Mouse (Mus musculus) ES-Bruce4 (cell line): Measurements from ENCODE around the gene Dctpp1.
A peak's percentile ranks its signal among the peaks of the same experiment; 100 is the strongest.

ENCODE experiments used
- CTCF ChIP-seq: IDR thresholded peaks from one replicate; pipeline ENCODE4 v1.8.1; 2011; ENCODE audit warnings: low read depth, low read length
- EP300 ChIP-seq: IDR thresholded peaks from 2 replicates; pipeline ENCODE4 v1.6.1; 2011; ENCODE audit warnings: low read depth, low read length; ENCODE audit not compliant: insufficient read depth
- POLR2A ChIP-seq: IDR thresholded peaks from one replicate; pipeline ENCODE4 v1.8.1; 2011; ENCODE audit warnings: low read length; ENCODE audit not compliant: insufficient read depth

DNA sequence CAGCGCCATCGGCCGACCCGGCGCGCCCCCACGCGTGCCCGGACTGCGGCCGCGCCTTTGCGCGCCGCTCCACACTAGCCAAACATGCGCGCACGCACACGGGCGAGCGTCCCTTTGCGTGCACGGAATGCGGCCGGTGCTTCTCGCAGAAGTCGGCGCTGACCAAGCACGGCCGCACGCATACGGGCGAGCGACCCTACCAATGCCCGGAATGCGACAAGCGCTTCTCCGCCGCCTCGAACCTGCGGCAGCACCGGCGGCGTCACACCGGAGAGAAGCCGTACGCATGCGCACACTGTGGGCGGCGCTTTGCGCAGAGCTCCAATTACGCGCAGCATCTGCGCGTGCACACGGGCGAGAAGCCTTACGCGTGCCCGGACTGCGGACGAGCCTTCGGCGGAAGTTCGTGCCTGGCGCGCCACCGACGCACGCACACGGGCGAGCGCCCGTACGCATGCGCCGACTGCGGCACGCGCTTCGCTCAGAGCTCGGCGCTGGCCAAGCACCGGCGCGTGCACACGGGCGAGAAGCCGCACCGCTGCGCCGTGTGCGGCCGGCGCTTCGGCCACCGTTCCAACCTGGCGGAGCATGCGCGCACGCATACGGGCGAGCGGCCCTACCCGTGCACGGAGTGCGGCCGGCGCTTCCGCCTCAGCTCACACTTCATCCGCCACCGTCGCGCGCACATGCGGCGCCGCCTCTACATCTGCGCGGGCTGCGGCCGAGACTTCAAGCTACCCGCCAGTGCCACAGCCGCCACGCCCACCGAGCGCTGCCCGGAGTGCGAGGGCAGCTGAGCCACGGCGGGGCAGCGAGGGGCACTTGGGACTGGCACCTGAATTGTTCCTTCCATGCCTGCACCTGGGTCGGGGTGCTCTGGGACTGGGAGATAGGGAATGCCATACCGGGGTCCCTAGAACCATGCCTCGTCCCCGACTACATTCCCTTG lies 6.4 kb downstream of the Dctpp1 start:
- TF ChIP-seq CTCF (no peak), POLR2A (peak; percentile 74), EP300 (0 out of 2 replicates have a peak, but pooled peaks have one; percentile 19)
